Mouse (Mus musculus): Measurements from ENCODE around the gene Npat. TPM values are rescaled to one million over a fixed set of nuclear protein-coding genes. Genes with fewer than 3 reads are reported as not detected.
A peak's percentile ranks its signal among the peaks of the same experiment; 100 is the strongest.

The Npat gene
- polyA plus RNA-seq, 1 experiment, result 6.8 TPM

DNA sequence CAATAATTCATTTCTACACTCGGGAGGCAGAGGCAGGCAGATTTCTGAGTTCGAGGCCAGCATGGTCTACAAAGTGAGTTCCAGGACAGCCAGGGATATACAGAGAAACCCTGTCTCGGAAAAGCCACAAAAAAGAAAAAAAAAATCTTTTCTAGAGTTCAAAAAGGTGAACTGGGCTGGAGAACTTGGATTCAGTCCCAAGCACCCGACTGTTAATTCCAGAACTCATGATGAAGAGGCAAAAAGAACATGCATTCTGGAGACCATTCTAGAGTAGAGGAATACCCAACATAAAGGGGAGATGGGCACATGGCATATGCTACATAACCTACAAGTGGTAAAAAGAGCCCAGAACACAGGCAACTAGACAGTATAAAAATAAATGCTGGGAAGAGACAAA lies 71.0 kb downstream of the Npat start:
- 94% methylated on average over 4 of the region's 4 CpGs for WGBS
- no peaks in the 10 kb centered on the region for H3K36me3 ChIP-seq (ENCODE audit: control insufficient read depth, insufficient read depth, low read length)
- no peak for DNase-seq

DNA sequence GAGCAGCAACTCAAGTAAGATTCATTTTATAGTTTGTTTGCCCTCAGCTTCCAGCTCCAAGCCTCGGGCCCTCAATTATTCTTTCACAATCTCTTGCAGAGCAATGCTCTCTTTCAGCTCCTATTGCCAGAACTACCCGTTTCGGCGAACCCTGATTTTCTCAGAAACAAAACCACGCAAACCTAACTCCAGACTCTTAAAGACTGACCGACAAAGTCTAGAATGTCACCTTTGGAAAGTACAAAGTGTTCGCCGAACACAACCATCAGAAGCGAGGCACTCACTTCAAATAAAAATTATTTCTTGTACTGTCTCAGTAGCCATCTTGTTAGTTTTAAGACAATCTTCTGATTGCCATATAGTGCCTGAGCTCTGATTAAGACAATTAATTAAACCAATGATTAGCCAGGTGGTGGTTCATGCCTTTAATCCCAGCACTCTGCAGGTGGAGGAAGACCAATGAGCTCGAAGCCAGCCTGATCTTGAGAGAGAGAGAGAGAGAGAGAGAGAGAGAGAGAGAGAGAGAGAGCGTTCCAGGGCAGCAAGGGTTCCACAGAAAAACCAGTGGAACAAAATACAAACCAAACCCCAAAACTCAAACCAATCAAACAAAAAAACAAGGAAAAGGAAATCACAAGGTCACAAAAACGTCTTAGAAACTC lies 72.6 kb downstream of the Npat start:
- 61% methylated on average over 12 of the region's 12 CpGs for WGBS
- no peaks in the 10 kb centered on the region for H3K36me3 ChIP-seq (ENCODE audit: control insufficient read depth, insufficient read depth, low read length)
- H3K4me1 ChIP-seq (replicated peaks; ENCODE audit: control insufficient read depth, insufficient read depth, low read length), result peaks cover 8% of the 10 kb centered on the region
- TF ChIP-seq POLR2A (IDR thresholded peaks at IDR 0.05; ENCODE audit: control insufficient read depth, extremely low read depth, insufficient read depth, low read length, poor library complexity) (no peak), CTCF (IDR thresholded peaks at IDR 0.05; ENCODE audit: borderline replicate concordance, control insufficient read depth, extremely low read depth, insufficient read depth, low read length, poor library complexity) (no peak)
- H3K4me3 ChIP-seq (ENCODE audit: control insufficient read depth, insufficient read depth, low read length), result peak overlapping the region; percentile 82
- DNase-seq, result no peak
- no peaks in the 10 kb centered on the region for H3K27me3 ChIP-seq (ENCODE audit: control insufficient read depth, insufficient read depth, low read length)
- H3K27ac ChIP-seq (ENCODE audit: control insufficient read depth, insufficient read depth, low read length), result no peak overlapping the region

More for the DNA sequence above, 71.0 kb downstream of the Npat start:
- H3K4me1 ChIP-seq (replicated peaks; ENCODE audit: control insufficient read depth, insufficient read depth, low read length), result peaks cover 12% of the 10 kb centered on the region
- no peak for TF ChIP-seq CTCF (IDR thresholded peaks at IDR 0.05; ENCODE audit: borderline replicate concordance, control insufficient read depth, extremely low read depth, insufficient read depth, low read length, poor library complexity)
- TF ChIP-seq POLR2A (IDR thresholded peaks at IDR 0.05; ENCODE audit: control insufficient read depth, extremely low read depth, insufficient read depth, low read length, poor library complexity), result no peak
- no peaks in the 10 kb centered on the region for H3K27me3 ChIP-seq (ENCODE audit: control insufficient read depth, insufficient read depth, low read length)
- no peak overlapping the region for H3K4me3 ChIP-seq (ENCODE audit: control insufficient read depth, insufficient read depth, low read length)
- H3K27ac ChIP-seq (ENCODE audit: control insufficient read depth, insufficient read depth, low read length), result no peak overlapping the region

DNA sequence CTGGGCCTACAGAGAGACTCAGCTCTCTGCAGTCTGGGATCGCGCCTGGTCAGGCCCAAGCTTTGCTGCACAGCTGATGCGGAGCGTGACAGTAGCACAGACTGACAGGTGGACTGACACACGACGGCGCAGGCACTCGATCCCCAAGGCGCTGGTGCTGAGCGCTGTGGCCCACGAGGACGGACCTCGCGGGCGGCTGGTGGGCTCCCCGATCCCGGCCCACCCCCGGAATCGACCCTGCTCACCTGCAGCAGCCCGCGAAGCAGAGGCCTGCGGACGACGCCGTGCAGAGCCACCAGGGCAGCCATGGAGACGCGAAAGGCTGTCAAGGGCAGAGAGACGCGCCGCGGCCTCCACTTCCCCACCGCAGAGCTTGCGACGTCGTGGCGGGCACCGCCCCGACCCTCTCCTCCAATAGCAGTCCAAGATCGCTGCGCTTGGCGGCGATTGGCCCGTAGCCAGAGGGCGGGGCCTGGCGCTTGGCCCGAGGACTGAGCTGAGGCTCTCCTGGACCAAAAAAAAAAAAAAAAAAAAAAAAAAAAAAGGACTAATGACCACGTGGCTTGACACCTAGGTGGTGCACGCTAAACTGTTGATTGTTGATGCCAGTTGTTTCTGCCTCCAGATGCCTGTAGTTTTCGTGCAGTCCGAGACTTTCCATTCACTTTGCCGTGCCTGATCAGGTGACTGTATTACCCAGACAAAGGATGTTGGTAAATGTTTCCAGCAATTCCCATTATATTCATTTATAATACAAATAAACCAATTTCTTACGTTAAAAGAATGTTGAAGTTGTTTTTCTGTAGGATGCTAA lies 73.3 kb downstream of the Npat start, which contains the start of gene Acat1:
Gene Acat1, minus strand, starts transcription at position 415 of the 814 bp plus-strand sequence.
- H3K36me3 ChIP-seq (ENCODE audit: control insufficient read depth, insufficient read depth, low read length), result no peaks in the 10 kb centered on the region
- H3K27ac ChIP-seq (ENCODE audit: control insufficient read depth, insufficient read depth, low read length), result no peak within 1 kb of the TSS
- WGBS, result 1% methylated on average over 51 of the region's 52 CpGs
- H3K27me3 ChIP-seq (ENCODE audit: control insufficient read depth, insufficient read depth, low read length), result no peaks in the 10 kb centered on the region
- peak; percentile 90 for DNase-seq
- TF ChIP-seq CTCF (IDR thresholded peaks at IDR 0.05; ENCODE audit: borderline replicate concordance, control insufficient read depth, extremely low read depth, insufficient read depth, low read length, poor library complexity) (0 out of 2 replicates have a peak, but pooled peaks have one; percentile 37), POLR2A (IDR thresholded peaks at IDR 0.05; ENCODE audit: control insufficient read depth, extremely low read depth, insufficient read depth, low read length, poor library complexity) (peak; percentile 66)
- H3K4me3 ChIP-seq (ENCODE audit: control insufficient read depth, insufficient read depth, low read length), result peak within 1 kb of the TSS; percentile 82
- H3K4me1 ChIP-seq (replicated peaks; ENCODE audit: control insufficient read depth, insufficient read depth, low read length), result peaks cover 8% of the 10 kb centered on the region

DNA sequence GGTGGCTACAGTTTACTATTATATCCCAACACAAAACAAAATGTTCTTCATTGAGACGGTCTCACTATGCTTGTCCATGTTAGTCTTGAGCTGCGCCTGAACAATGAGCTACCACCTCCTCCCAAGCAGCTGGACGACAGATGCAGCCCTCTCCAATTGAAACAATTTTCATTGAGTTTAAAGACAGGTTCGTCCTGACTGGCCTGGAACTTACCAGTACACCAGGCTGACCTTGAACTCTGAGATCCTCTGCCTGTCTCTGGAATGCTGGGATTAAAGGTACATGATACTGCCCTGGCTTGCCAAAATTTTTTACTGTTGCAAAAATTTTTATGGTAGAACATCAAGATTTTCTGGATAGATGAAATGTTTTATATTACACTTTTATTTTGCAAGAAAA lies 77.4 kb downstream of the Npat start:
- no peak for DNase-seq
- 97% methylated on average over 4 of the region's 4 CpGs for WGBS

DNA sequence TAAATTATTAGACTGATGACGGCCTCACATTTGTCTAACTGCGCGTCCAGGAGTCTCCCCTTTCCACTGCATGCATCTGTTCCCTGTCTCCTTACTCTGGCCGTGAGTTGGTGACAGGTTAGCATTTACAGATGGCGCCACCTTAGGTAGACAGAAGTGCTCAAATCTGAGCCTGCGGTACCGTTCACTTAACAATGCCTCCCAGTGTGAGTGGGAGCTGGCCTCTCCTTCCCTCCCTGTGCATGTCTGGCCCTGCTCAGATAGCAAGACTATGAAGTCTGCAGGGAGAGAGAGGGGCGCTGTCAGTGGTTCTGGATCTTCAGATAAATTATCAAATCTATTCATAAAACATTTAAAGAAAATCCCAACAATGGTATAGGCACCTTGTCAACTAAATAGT lies 78.4 kb downstream of the Npat start:
- H3K36me3 ChIP-seq (ENCODE audit: control insufficient read depth, insufficient read depth, low read length), result peaks cover 24% of the 10 kb centered on the region
- H3K4me1 ChIP-seq (replicated peaks; ENCODE audit: control insufficient read depth, insufficient read depth, low read length), result 0 out of 2 replicates have a peak, but pooled peaks cover 2% of the 10 kb centered on the region
- TF ChIP-seq CTCF (IDR thresholded peaks at IDR 0.05; ENCODE audit: borderline replicate concordance, control insufficient read depth, extremely low read depth, insufficient read depth, low read length, poor library complexity) (no peak), POLR2A (IDR thresholded peaks at IDR 0.05; ENCODE audit: control insufficient read depth, extremely low read depth, insufficient read depth, low read length, poor library complexity) (no peak)
- H3K27ac ChIP-seq (ENCODE audit: control insufficient read depth, insufficient read depth, low read length), result no peak overlapping the region
- DNase-seq, result no peak
- H3K27me3 ChIP-seq (ENCODE audit: control insufficient read depth, insufficient read depth, low read length), result no peaks in the 10 kb centered on the region
- no peak overlapping the region for H3K4me3 ChIP-seq (ENCODE audit: control insufficient read depth, insufficient read depth, low read length)
- 95% methylated on average over 8 of the region's 8 CpGs for WGBS

More for the DNA sequence above, 77.4 kb downstream of the Npat start:
- Histone ChIP-seq H3K27me3 (ENCODE audit: control insufficient read depth, insufficient read depth, low read length) (no peaks in the 10 kb centered on the region), H3K4me1 (replicated peaks; ENCODE audit: control insufficient read depth, insufficient read depth, low read length) (peaks cover 6% of the 10 kb centered on the region), H3K36me3 (ENCODE audit: control insufficient read depth, insufficient read depth, low read length) (peaks cover 20% of the 10 kb centered on the region), H3K27ac (ENCODE audit: control insufficient read depth, insufficient read depth, low read length) (no peak overlapping the region), H3K4me3 (ENCODE audit: control insufficient read depth, insufficient read depth, low read length) (no peak overlapping the region)
- TF ChIP-seq POLR2A (IDR thresholded peaks at IDR 0.05; ENCODE audit: control insufficient read depth, extremely low read depth, insufficient read depth, low read length, poor library complexity) (no peak), CTCF (IDR thresholded peaks at IDR 0.05; ENCODE audit: borderline replicate concordance, control insufficient read depth, extremely low read depth, insufficient read depth, low read length, poor library complexity) (no peak)

Other genes starting within 250 kb of the Npat start
- gene Exph5, start 235.4 kb upstream of the Npat start, polyA plus RNA-seq (2012; rRNA removed), result 0.27 and 0.47 TPM in 2 replicates
- 1.6 and 1.8 TPM in 2 replicates for gene Kdelc2, start 153.0 kb upstream of the Npat start, polyA plus RNA-seq (2012; rRNA removed)
- gene 4930550C14Rik, start 134.7 kb upstream of the Npat start, polyA plus RNA-seq (2012; rRNA removed), result 0.12 and 0.36 TPM in 2 replicates
- 3.9 and 4.5 TPM in 2 replicates for gene Atm, start 307 bp upstream of the Npat start, polyA plus RNA-seq (2012; rRNA removed)
- 24.1 and 28.8 TPM in 2 replicates for gene Acat1, start 73.3 kb downstream of the Npat start, polyA plus RNA-seq (2012; rRNA removed)
- 6.1 and 8.7 TPM in 2 replicates for gene Cul5, start 133.0 kb downstream of the Npat start, polyA plus RNA-seq (2012; rRNA removed)
- gene Rab39, start 169.2 kb downstream of the Npat start, polyA plus RNA-seq (2012; rRNA removed), result 0.43 and 0.46 TPM in 2 replicates
- 6.6 and 6.9 TPM in 2 replicates for gene Slc35f2, start 234.5 kb downstream of the Npat start, polyA plus RNA-seq (2012; rRNA removed)